Mouse (Mus musculus): ENCODE results near the gene Gipc3. TPM values are rescaled to one million over a fixed set of nuclear protein-coding genes. Genes with fewer than 3 reads are reported as not detected.

The Gipc3 gene
- polyA plus RNA-seq, 1 experiment: 0.01 TPM

GRCm38 (mm10) chr10:81313581-81313980, 29.5 kb downstream of the Gipc3 start:
- Histone ChIP-seq H3K4me1 (ENCODE audit: control insufficient read depth) (peaks cover 39% of the 10 kb centered on the region), H3K36me3 (ENCODE audit: control insufficient read depth) (peaks cover 94% of the 10 kb centered on the region), H3K4me3 (replicated peaks) (no peak overlapping the region), H3K9me3 (ENCODE audit: control insufficient read depth, low read length) (no peaks in the 10 kb centered on the region), H3K27me3 (ENCODE audit: control insufficient read depth) (no peaks in the 10 kb centered on the region)
- TF ChIP-seq GATA1 (IDR thresholded peaks at IDR 0.05; ENCODE audit: low read length): no peak
- no peak for TF ChIP-seq TAL1 (IDR thresholded peaks at IDR 0.05; ENCODE audit: low read length)

- H3K4me3 ChIP-seq (replicated peaks): no peak overlapping the region
- H3K4me1 ChIP-seq (ENCODE audit: control insufficient read depth): peaks cover 14% of the 10 kb centered on the region
- peaks cover 94% of the 10 kb centered on the region for H3K36me3 ChIP-seq (ENCODE audit: control insufficient read depth)
- TF ChIP-seq GATA1 (IDR thresholded peaks at IDR 0.05; ENCODE audit: low read length) (no peak), TAL1 (IDR thresholded peaks at IDR 0.05; ENCODE audit: low read length) (no peak)
- H3K9me3 ChIP-seq (ENCODE audit: control insufficient read depth, low read length): no peaks in the 10 kb centered on the region
- H3K27me3 ChIP-seq (ENCODE audit: control insufficient read depth): no peaks in the 10 kb centered on the region
These were observed 33.5 kb downstream of the Gipc3 start for GRCm38 (mm10) chr10:81309571-81309970.

GRCm38 (mm10) chr10:81306837-81307682, 36.0 kb downstream of the Gipc3 start:
- H3K4me3 ChIP-seq (replicated peaks): no peak overlapping the region
- no peaks in the 10 kb centered on the region for H3K27me3 ChIP-seq (ENCODE audit: control insufficient read depth)
- no peak for TF ChIP-seq GATA1 (IDR thresholded peaks at IDR 0.05; ENCODE audit: low read length)
- peaks cover 72% of the 10 kb centered on the region for H3K36me3 ChIP-seq (ENCODE audit: control insufficient read depth)
- peaks cover 29% of the 10 kb centered on the region for H3K4me1 ChIP-seq (ENCODE audit: control insufficient read depth)
- H3K9me3 ChIP-seq (ENCODE audit: control insufficient read depth, low read length): no peaks in the 10 kb centered on the region

- peaks cover 36% of the 10 kb centered on the region for H3K4me1 ChIP-seq (ENCODE audit: control insufficient read depth)
- H3K9me3 ChIP-seq (ENCODE audit: control insufficient read depth, low read length): no peaks in the 10 kb centered on the region
- H3K4me3 ChIP-seq (replicated peaks): no peak overlapping the region
- no peaks in the 10 kb centered on the region for H3K27me3 ChIP-seq (ENCODE audit: control insufficient read depth)
- TF ChIP-seq GATA1 (IDR thresholded peaks at IDR 0.05; ENCODE audit: low read length): no peak
- TF ChIP-seq TAL1 (IDR thresholded peaks at IDR 0.05; ENCODE audit: low read length): no peak
- peaks cover 70% of the 10 kb centered on the region for H3K36me3 ChIP-seq (ENCODE audit: control insufficient read depth)
These were observed 36.8 kb downstream of the Gipc3 start for GRCm38 (mm10) chr10:81306173-81306668.

GRCm38 (mm10) chr10:81305663-81306062, 37.4 kb downstream of the Gipc3 start:
- H3K36me3 ChIP-seq (ENCODE audit: control insufficient read depth): peaks cover 64% of the 10 kb centered on the region
- TF ChIP-seq TAL1 (IDR thresholded peaks at IDR 0.05; ENCODE audit: low read length): no peak
- TF ChIP-seq GATA1 (IDR thresholded peaks at IDR 0.05; ENCODE audit: low read length): no peak

GRCm38 (mm10) chr10:81304597-81305238, 38.3 kb downstream of the Gipc3 start:
- H3K9me3 ChIP-seq (ENCODE audit: control insufficient read depth, low read length): no peaks in the 10 kb centered on the region
- H3K36me3 ChIP-seq (ENCODE audit: control insufficient read depth): peaks cover 55% of the 10 kb centered on the region
- no peak overlapping the region for H3K4me3 ChIP-seq (replicated peaks)
- H3K27me3 ChIP-seq (ENCODE audit: control insufficient read depth): no peaks in the 10 kb centered on the region
- peaks cover 48% of the 10 kb centered on the region for H3K4me1 ChIP-seq (ENCODE audit: control insufficient read depth)
- TF ChIP-seq GATA1 (IDR thresholded peaks at IDR 0.05; ENCODE audit: low read length) (no peak), TAL1 (IDR thresholded peaks at IDR 0.05; ENCODE audit: low read length) (no peak)

More at GRCm38 (mm10) chr10:81305663-81306062, 37.4 kb downstream of the Gipc3 start:
- Histone ChIP-seq H3K4me1 (ENCODE audit: control insufficient read depth) (peaks cover 39% of the 10 kb centered on the region), H3K4me3 (replicated peaks) (no peak overlapping the region), H3K9me3 (ENCODE audit: control insufficient read depth, low read length) (no peaks in the 10 kb centered on the region), H3K27me3 (ENCODE audit: control insufficient read depth) (no peaks in the 10 kb centered on the region)

- no peak overlapping the region for H3K4me3 ChIP-seq (replicated peaks)
- H3K4me1 ChIP-seq (ENCODE audit: control insufficient read depth): peaks cover 57% of the 10 kb centered on the region
- TF ChIP-seq TAL1 (IDR thresholded peaks at IDR 0.05; ENCODE audit: low read length) (no peak), GATA1 (IDR thresholded peaks at IDR 0.05; ENCODE audit: low read length) (no peak)
- no peaks in the 10 kb centered on the region for H3K27me3 ChIP-seq (ENCODE audit: control insufficient read depth)
- no peaks in the 10 kb centered on the region for H3K9me3 ChIP-seq (ENCODE audit: control insufficient read depth, low read length)
- H3K36me3 ChIP-seq (ENCODE audit: control insufficient read depth): peaks cover 45% of the 10 kb centered on the region
These were observed 39.3 kb downstream of the Gipc3 start for GRCm38 (mm10) chr10:81303761-81304160.

- Histone ChIP-seq H3K4me3 (replicated peaks) (no peak overlapping the region), H3K4me1 (ENCODE audit: control insufficient read depth) (peaks cover 62% of the 10 kb centered on the region), H3K36me3 (ENCODE audit: control insufficient read depth) (peaks cover 46% of the 10 kb centered on the region), H3K27me3 (ENCODE audit: control insufficient read depth) (no peaks in the 10 kb centered on the region), H3K9me3 (ENCODE audit: control insufficient read depth, low read length) (no peaks in the 10 kb centered on the region)
- TF ChIP-seq GATA1 (IDR thresholded peaks at IDR 0.05; ENCODE audit: low read length) (no peak), TAL1 (IDR thresholded peaks at IDR 0.05; ENCODE audit: low read length) (no peak)
These were observed 39.8 kb downstream of the Gipc3 start for GRCm38 (mm10) chr10:81303258-81303657.

GRCm38 (mm10) chr10:81302781-81303218, 40.3 kb downstream of the Gipc3 start:
- TF ChIP-seq GATA1 (IDR thresholded peaks at IDR 0.05; ENCODE audit: low read length): no peak
- no peak for TF ChIP-seq TAL1 (IDR thresholded peaks at IDR 0.05; ENCODE audit: low read length)
- peaks cover 46% of the 10 kb centered on the region for H3K36me3 ChIP-seq (ENCODE audit: control insufficient read depth)
- peaks cover 67% of the 10 kb centered on the region for H3K4me1 ChIP-seq (ENCODE audit: control insufficient read depth)
- H3K27me3 ChIP-seq (ENCODE audit: control insufficient read depth): no peaks in the 10 kb centered on the region
- H3K9me3 ChIP-seq (ENCODE audit: control insufficient read depth, low read length): no peaks in the 10 kb centered on the region
- H3K4me3 ChIP-seq (replicated peaks): peak overlapping the region; percentile 19
